Mouse (Mus musculus): Measurements from ENCODE around the gene Eif4e2.

GRCm38 (mm10) chr1:87282413-87282788, 68.7 kb downstream of the Eif4e2 start:
- TF ChIP-seq POLR2A (IDR thresholded peaks at IDR 0.05; ENCODE audit: borderline replicate concordance, control insufficient read depth, low read depth, low read length) (no peak), CTCF (IDR thresholded peaks at IDR 0.05; ENCODE audit: control insufficient read depth, insufficient read depth, low read length) (no peak)

Data from bone marrow, adult 2 months (tissue).